Mouse (Mus musculus): ENCODE results near the gene Krt82. TPM values are rescaled to one million over a fixed set of nuclear protein-coding genes. Genes with fewer than 3 reads are reported as not detected.
A peak's percentile ranks its signal among the peaks of the same experiment; 100 is the strongest.

The Krt82 gene
- not detected in 2 replicates for polyA plus RNA-seq (2016; fragmentation: Nextera tagmentation; extraction: Ambion mirVana)

GRCm38 (mm10) chr15:101550567-101550966 is at the start of gene Krt82:
TSS of gene Krt82 (minus strand) at chr15:101550667.
- Histone ChIP-seq H3K9me3 (no peaks in the 10 kb centered on the region), H3K4me2 (no peak within 1 kb of the TSS), H3K4me1 (peaks cover 10% of the 10 kb centered on the region; the same call in 1 of the 2 replicates), H3K36me3 (replicated peaks) (no peaks in the 10 kb centered on the region), H3K9ac (no peak within 1 kb of the TSS), H3K4me3 (replicated peaks) (no peak within 1 kb of the TSS), H3K27me3 (peaks cover 9% of the 10 kb centered on the region; the same call in 1 of the 2 replicates), H3K27ac (no peak within 1 kb of the TSS)
- ATAC-seq (ENCODE audit: low FRiP score) = no peak
- 87% methylated on average over 7 of the region's 7 CpGs for WGBS

GRCm38 (mm10) chr15:101599123-101599522 is 48.7 kb upstream of the Krt82 start:
- Histone ChIP-seq H3K36me3 (replicated peaks) (no peaks in the 10 kb centered on the region), H3K4me3 (replicated peaks) (no peak overlapping the region), H3K27me3 (no peaks in the 10 kb centered on the region), H3K9me3 (no peaks in the 10 kb centered on the region), H3K4me1 (no peaks in the 10 kb centered on the region), H3K27ac (no peak overlapping the region), H3K4me2 (no peak overlapping the region), H3K9ac (no peak overlapping the region)
- ATAC-seq (ENCODE audit: low FRiP score) = no peak
- 71% methylated on average over 6 of the region's 6 CpGs for WGBS

- ATAC-seq (ENCODE audit: low FRiP score) = no peak
- H3K36me3 ChIP-seq (replicated peaks) = no peaks in the 10 kb centered on the region
- H3K27me3 ChIP-seq = no peaks in the 10 kb centered on the region
- no peak overlapping the region for H3K4me3 ChIP-seq (replicated peaks)
- H3K4me2 ChIP-seq = no peak overlapping the region
- H3K9ac ChIP-seq = no peak overlapping the region
- no peak overlapping the region for H3K27ac ChIP-seq
- H3K4me1 ChIP-seq = no peaks in the 10 kb centered on the region
- WGBS = 73% methylated on average over 10 of the region's 10 CpGs
- H3K9me3 ChIP-seq = no peaks in the 10 kb centered on the region
Measured at GRCm38 (mm10) chr15:101588216-101588615, 37.7 kb upstream of the Krt82 start.

GRCm38 (mm10) chr15:101584456-101584855 is 34.0 kb upstream of the Krt82 start:
- Histone ChIP-seq H3K4me3 (replicated peaks) (no peak overlapping the region), H3K27me3 (no peaks in the 10 kb centered on the region), H3K9ac (no peak overlapping the region), H3K36me3 (replicated peaks) (no peaks in the 10 kb centered on the region), H3K4me2 (no peak overlapping the region), H3K4me1 (no peaks in the 10 kb centered on the region), H3K9me3 (no peaks in the 10 kb centered on the region), H3K27ac (no peak overlapping the region)
- ATAC-seq (ENCODE audit: low FRiP score) = no peak
- 54% methylated on average over 2 of the region's 2 CpGs for WGBS

GRCm38 (mm10) chr15:101583211-101583965 is 32.9 kb upstream of the Krt82 start:
- Histone ChIP-seq H3K27ac (no peak overlapping the region), H3K4me2 (no peak overlapping the region), H3K4me3 (replicated peaks) (no peak overlapping the region), H3K36me3 (replicated peaks) (no peaks in the 10 kb centered on the region), H3K9me3 (no peaks in the 10 kb centered on the region), H3K9ac (no peak overlapping the region), H3K27me3 (no peaks in the 10 kb centered on the region), H3K4me1 (no peaks in the 10 kb centered on the region)
- ATAC-seq (ENCODE audit: low FRiP score) = no peak
- 85% methylated on average over 8 of the region's 8 CpGs for WGBS

- no peaks in the 10 kb centered on the region for H3K27me3 ChIP-seq
- H3K36me3 ChIP-seq (replicated peaks) = no peaks in the 10 kb centered on the region
- no peaks in the 10 kb centered on the region for H3K4me1 ChIP-seq
- H3K27ac ChIP-seq = no peak overlapping the region
- WGBS = 88% methylated on average over 3 of the region's 3 CpGs
- ATAC-seq (ENCODE audit: low FRiP score) = no peak
- no peaks in the 10 kb centered on the region for H3K9me3 ChIP-seq
- no peak overlapping the region for H3K4me3 ChIP-seq (replicated peaks)
- H3K9ac ChIP-seq = no peak overlapping the region
- no peak overlapping the region for H3K4me2 ChIP-seq
Measured at GRCm38 (mm10) chr15:101581701-101582100, 31.2 kb upstream of the Krt82 start.

- Histone ChIP-seq H3K9ac (no peak overlapping the region), H3K36me3 (replicated peaks) (no peaks in the 10 kb centered on the region), H3K4me2 (no peak overlapping the region), H3K4me3 (replicated peaks) (no peak overlapping the region), H3K9me3 (no peaks in the 10 kb centered on the region), H3K27ac (no peak overlapping the region), H3K4me1 (no peaks in the 10 kb centered on the region), H3K27me3 (no peaks in the 10 kb centered on the region)
- no peak for ATAC-seq (ENCODE audit: low FRiP score)
- 87% methylated on average over 5 of the region's 5 CpGs for WGBS
Measured at GRCm38 (mm10) chr15:101575506-101575905, 25.0 kb upstream of the Krt82 start.

GRCm38 (mm10) chr15:101573796-101574345 is 23.4 kb upstream of the Krt82 start, which contains the start of gene Krt75:
TSS of gene Krt75 (minus strand) at chr15:101573904.
- Histone ChIP-seq H3K9me3 (no peaks in the 10 kb centered on the region), H3K27me3 (no peaks in the 10 kb centered on the region), H3K4me2 (no peak within 1 kb of the TSS), H3K4me3 (replicated peaks) (no peak within 1 kb of the TSS), H3K9ac (no peak within 1 kb of the TSS), H3K36me3 (replicated peaks) (no peaks in the 10 kb centered on the region), H3K4me1 (no peaks in the 10 kb centered on the region), H3K27ac (no peak within 1 kb of the TSS)
- no peak for ATAC-seq (ENCODE audit: low FRiP score)
- 78% methylated on average over 15 of the region's 15 CpGs for WGBS

- 43% methylated on average over 7 of the region's 7 CpGs for WGBS
- Histone ChIP-seq H3K9me3 (no peaks in the 10 kb centered on the region), H3K9ac (no peak overlapping the region), H3K4me3 (replicated peaks) (no peak overlapping the region), H3K36me3 (replicated peaks) (no peaks in the 10 kb centered on the region), H3K27me3 (no peaks in the 10 kb centered on the region), H3K4me1 (no peaks in the 10 kb centered on the region), H3K4me2 (no peak overlapping the region), H3K27ac (no peak overlapping the region)
- no peak for ATAC-seq (ENCODE audit: low FRiP score)
Measured at GRCm38 (mm10) chr15:101567780-101568179, 17.3 kb upstream of the Krt82 start.

GRCm38 (mm10) chr15:101562850-101563249 is 12.4 kb upstream of the Krt82 start, which contains the start of gene Krt90:
TSS of gene Krt90 (minus strand) at chr15:101562950.
- ATAC-seq (ENCODE audit: low FRiP score) = no peak
- no peak within 1 kb of the TSS for H3K4me3 ChIP-seq (replicated peaks)
- no peaks in the 10 kb centered on the region for H3K9me3 ChIP-seq
- no peak within 1 kb of the TSS for H3K27ac ChIP-seq
- no peak within 1 kb of the TSS for H3K4me2 ChIP-seq
- H3K9ac ChIP-seq = no peak within 1 kb of the TSS
- no peaks in the 10 kb centered on the region for H3K36me3 ChIP-seq (replicated peaks)
- H3K4me1 ChIP-seq = peaks cover 8% of the 10 kb centered on the region
- 65% methylated on average over 5 of the region's 5 CpGs for WGBS
- no peaks in the 10 kb centered on the region for H3K27me3 ChIP-seq

- no peaks in the 10 kb centered on the region for H3K36me3 ChIP-seq (replicated peaks)
- no peak overlapping the region for H3K4me3 ChIP-seq (replicated peaks)
- H3K4me2 ChIP-seq = no peak overlapping the region
- no peaks in the 10 kb centered on the region for H3K27me3 ChIP-seq
- peaks cover 15% of the 10 kb centered on the region for H3K4me1 ChIP-seq
- no peaks in the 10 kb centered on the region for H3K9me3 ChIP-seq
- no peak for ATAC-seq (ENCODE audit: low FRiP score)
- H3K9ac ChIP-seq = no peak overlapping the region
- no peak overlapping the region for H3K27ac ChIP-seq
- WGBS = 6% methylated on average over 6 of the region's 7 CpGs
Measured at GRCm38 (mm10) chr15:101558034-101558646, 7.7 kb upstream of the Krt82 start.

- WGBS = 1% methylated on average over 10 of the region's 11 CpGs
- Histone ChIP-seq H3K4me1 (peaks cover 17% of the 10 kb centered on the region), H3K4me2 (peak overlapping the region; percentile 47), H3K36me3 (replicated peaks) (no peaks in the 10 kb centered on the region), H3K27ac (no peak overlapping the region), H3K9me3 (no peaks in the 10 kb centered on the region), H3K27me3 (peaks cover 9% of the 10 kb centered on the region; the same call in 1 of the 2 replicates), H3K9ac (no peak overlapping the region; the same call in 1 of the 2 replicates), H3K4me3 (replicated peaks) (peak overlapping the region; percentile 8; the same call in 1 of the 2 replicates)
- peak; percentile 67 for ATAC-seq (ENCODE audit: low FRiP score)
Measured at GRCm38 (mm10) chr15:101553169-101553568, 2.7 kb upstream of the Krt82 start.

Data from forebrain, embryonic 12.5 days (tissue).